Mouse (Mus musculus): Measurements from ENCODE around the gene Enthd1. TPM values are rescaled to one million over a fixed set of nuclear protein-coding genes. Genes with fewer than 3 reads are reported as not detected.
"Not testable (repeated sequence)": the region's sequence is repeated elsewhere in the genome, so short reads cannot be mapped to it uniquely, and the experiment has no call there.

Gene Enthd1
- polyA plus RNA-seq, 1 experiment from 2014 or later = not detected

DNA sequence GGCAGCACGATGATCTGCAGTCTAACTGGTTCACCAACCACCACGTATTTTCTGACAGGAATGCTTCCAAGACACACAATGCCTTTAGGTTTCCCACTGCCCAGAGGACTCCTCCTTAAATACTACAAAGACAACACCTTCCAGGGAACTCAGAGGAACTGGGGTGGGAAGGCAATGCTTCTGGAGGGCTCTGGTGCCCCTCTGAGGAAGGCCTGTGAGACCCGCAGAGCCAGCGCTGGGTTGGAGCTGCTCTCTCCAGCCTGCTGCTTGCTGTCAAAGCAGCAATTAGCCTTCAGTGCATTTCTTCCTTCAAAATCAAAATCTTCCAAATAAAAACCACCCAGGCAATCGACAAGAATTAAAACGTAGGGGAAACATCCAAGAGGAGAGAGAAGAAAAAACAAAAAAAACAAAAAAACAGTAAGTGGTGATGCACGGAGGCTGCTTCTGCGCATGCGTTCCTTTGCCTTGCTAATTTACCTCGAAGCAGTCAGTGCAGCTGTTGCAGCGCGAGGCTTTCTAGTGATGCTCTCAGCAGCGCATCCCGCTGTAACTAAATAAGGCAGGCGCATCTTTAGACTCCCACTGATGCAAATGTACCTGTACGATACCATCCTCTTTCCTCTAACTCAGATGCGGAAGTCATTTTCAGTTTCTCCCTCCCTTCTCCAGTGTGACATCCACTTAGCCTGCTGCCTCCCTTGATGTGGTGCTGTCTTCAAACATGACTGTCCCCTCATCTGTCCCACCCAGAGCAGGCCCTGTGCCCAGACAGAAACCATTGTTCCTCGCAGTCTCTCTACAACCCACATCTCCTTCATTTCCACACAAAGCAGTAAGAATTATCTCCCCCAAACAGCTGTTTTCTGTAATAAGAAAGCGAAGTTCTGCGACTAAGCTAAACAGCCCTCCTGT, 34.7 kb downstream of the Enthd1 start:
- H3K4me3 ChIP-seq (replicated peaks; ENCODE audit: low read length) = peak overlapping the region; percentile 23
- H3K27ac ChIP-seq (ENCODE audit: low read length) = peak overlapping the region; percentile 58; the same call in 1 of the 2 replicates
- H3K9me3 ChIP-seq (ENCODE audit: control insufficient read depth, low read length) = no peaks in the 10 kb centered on the region
- 37% methylated on average over 20 of the region's 20 CpGs for WGBS
- ATAC-seq = peak; percentile 52; the same call in 1 of the 2 replicates
- no peaks in the 10 kb centered on the region for H3K36me3 ChIP-seq (ENCODE audit: control insufficient read depth, insufficient read depth)
- H3K9ac ChIP-seq (replicated peaks; ENCODE audit: low read depth, low read length) = peak overlapping the region; percentile 37
- no peaks in the 10 kb centered on the region for H3K27me3 ChIP-seq (replicated peaks; ENCODE audit: control insufficient read depth, insufficient read depth, low read length)
- H3K4me1 ChIP-seq (replicated peaks; ENCODE audit: control insufficient read depth, insufficient read depth, low read length) = peaks cover 9% of the 10 kb centered on the region; the same call in 1 of the 2 replicates
- peak overlapping the region; percentile 37 for H3K4me2 ChIP-seq (ENCODE audit: low read length)

DNA sequence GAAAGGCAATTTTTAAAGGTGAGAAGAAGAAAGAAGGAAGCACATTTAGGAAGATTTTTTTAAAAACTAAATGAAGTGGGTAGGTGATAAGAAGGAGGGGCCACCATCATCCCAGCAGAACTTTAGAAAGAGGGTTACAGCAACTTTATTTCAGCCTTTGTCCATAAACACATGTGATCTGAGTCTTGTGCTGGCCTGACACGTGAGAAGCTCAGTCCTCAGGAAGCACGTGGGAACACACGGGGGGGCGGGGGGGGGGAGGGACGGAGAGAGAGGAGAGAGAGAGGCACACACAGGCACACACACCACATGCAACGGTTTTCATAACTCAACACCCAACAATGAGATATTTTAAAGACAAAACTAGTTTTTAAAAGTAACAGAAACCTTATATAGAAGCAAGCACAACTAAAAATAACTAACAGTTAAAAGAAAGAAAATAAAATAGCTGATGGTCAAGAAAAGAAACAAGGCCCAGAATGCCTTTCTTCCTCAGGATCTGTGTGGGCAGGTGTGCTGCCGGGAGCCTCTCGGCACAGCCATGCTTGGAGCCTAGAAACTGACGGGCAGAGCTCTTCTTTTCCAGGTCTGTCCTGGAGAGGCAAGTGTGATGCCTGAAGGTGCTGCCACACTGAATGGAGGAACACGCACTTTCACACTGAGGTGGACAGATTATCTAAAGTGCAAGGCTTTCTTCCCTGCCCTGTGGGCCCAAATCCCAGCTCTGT, 43.1 kb downstream of the Enthd1 start:
- no peaks in the 10 kb centered on the region for H3K27me3 ChIP-seq (replicated peaks; ENCODE audit: control insufficient read depth, insufficient read depth, low read length)

DNA sequence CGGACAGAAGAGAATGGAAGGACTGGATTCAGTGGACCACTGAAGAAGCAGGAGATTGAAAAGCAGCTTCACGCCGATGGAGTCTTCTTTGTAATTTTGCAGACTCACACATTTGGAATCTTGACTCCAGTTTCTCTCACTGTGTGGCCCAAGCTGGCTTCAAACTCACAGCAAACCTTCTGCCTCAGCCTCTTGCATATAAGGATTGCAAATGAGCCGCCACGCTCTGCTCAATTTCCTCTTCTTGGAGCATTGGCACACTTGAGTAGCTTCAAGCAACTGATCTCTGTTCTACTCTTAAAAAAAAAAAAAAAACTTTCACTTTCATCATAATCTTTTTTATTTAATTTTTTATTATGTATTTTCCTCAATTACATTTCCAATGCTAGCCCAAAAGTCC, 45.0 kb downstream of the Enthd1 start:
- no peaks in the 10 kb centered on the region for H3K9me3 ChIP-seq (ENCODE audit: control insufficient read depth, low read length)
- no peak overlapping the region for H3K4me3 ChIP-seq (replicated peaks; ENCODE audit: low read length)
- no peak for ATAC-seq
- H3K27me3 ChIP-seq (replicated peaks; ENCODE audit: control insufficient read depth, insufficient read depth, low read length) = no peaks in the 10 kb centered on the region
- 84% methylated on average over 5 of the region's 5 CpGs for WGBS
- no peak overlapping the region for H3K9ac ChIP-seq (replicated peaks; ENCODE audit: low read depth, low read length)
- H3K4me1 ChIP-seq (replicated peaks; ENCODE audit: control insufficient read depth, insufficient read depth, low read length) = peaks cover 6% of the 10 kb centered on the region
- H3K36me3 ChIP-seq (ENCODE audit: control insufficient read depth, insufficient read depth) = no peaks in the 10 kb centered on the region
- H3K27ac ChIP-seq (ENCODE audit: low read length) = no peak overlapping the region
- H3K4me2 ChIP-seq (ENCODE audit: low read length) = no peak overlapping the region

More for the DNA sequence above, 43.1 kb downstream of the Enthd1 start:
- no peak for ATAC-seq
- Histone ChIP-seq H3K9ac (replicated peaks; ENCODE audit: low read depth, low read length) (no peak overlapping the region), H3K27ac (ENCODE audit: low read length) (no peak overlapping the region), H3K9me3 (ENCODE audit: control insufficient read depth, low read length) (no peaks in the 10 kb centered on the region), H3K36me3 (ENCODE audit: control insufficient read depth, insufficient read depth) (no peaks in the 10 kb centered on the region), H3K4me2 (ENCODE audit: low read length) (no peak overlapping the region), H3K4me1 (replicated peaks; ENCODE audit: control insufficient read depth, insufficient read depth, low read length) (peaks cover 6% of the 10 kb centered on the region), H3K4me3 (replicated peaks; ENCODE audit: low read length) (no peak overlapping the region)
- WGBS = 49% methylated on average over 10 of the region's 10 CpGs

DNA sequence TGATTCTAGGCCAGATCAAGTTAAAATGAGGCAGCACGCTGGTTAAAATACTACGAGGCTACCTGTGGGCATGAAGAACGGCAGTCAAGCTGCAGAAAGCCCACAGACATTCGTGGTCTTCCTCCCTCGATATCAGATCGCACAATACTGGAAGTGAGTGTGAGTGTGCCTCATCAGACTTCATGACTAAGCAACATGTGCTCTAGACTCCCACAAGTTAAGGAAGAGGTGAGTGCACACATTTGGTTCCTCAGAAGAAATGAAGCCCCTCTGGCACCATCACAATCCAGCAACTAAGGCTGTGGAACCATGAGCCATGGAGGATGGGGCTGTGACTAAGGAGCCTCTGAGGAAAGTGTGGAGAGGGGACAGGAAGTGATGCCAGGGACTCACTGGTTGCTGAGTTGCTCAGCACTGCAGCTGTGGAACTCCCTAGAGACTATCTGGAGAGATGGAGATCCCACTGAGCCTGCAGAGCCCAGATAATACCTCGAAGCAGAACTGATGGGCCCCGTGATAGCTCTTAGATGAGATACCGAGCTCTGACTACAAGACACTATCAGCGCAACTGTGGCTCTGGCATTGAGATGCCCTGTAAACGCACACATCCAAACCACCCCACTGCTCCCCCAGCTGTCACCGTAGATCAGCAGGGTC, 46.3 kb downstream of the Enthd1 start:
- Histone ChIP-seq H3K27me3 (replicated peaks; ENCODE audit: control insufficient read depth, insufficient read depth, low read length) (no peaks in the 10 kb centered on the region), H3K9me3 (ENCODE audit: control insufficient read depth, low read length) (no peaks in the 10 kb centered on the region), H3K4me2 (ENCODE audit: low read length) (no peak overlapping the region), H3K9ac (replicated peaks; ENCODE audit: low read depth, low read length) (no peak overlapping the region), H3K27ac (ENCODE audit: low read length) (peak overlapping the region; percentile 61), H3K4me1 (replicated peaks; ENCODE audit: control insufficient read depth, insufficient read depth, low read length) (peaks cover 6% of the 10 kb centered on the region), H3K4me3 (replicated peaks; ENCODE audit: low read length) (no peak overlapping the region), H3K36me3 (ENCODE audit: control insufficient read depth, insufficient read depth) (no peaks in the 10 kb centered on the region)
- WGBS = 89% methylated on average over 12 of the region's 12 CpGs
- no peak for ATAC-seq

GRCm38 (mm10) chr15:80517996-80518395, 47.0 kb downstream of the Enthd1 start:
- peak overlapping the region; percentile 17 for H3K4me2 ChIP-seq (ENCODE audit: low read length)
- no peaks in the 10 kb centered on the region for H3K36me3 ChIP-seq (ENCODE audit: control insufficient read depth, insufficient read depth)
- ATAC-seq = peak; percentile 66
- H3K27ac ChIP-seq (ENCODE audit: low read length) = peak overlapping the region; percentile 61
- H3K9ac ChIP-seq (replicated peaks; ENCODE audit: low read depth, low read length) = 0 out of 2 replicates have a peak overlapping the region, but pooled peaks have one; percentile 10
- H3K4me1 ChIP-seq (replicated peaks; ENCODE audit: control insufficient read depth, insufficient read depth, low read length) = peaks cover 6% of the 10 kb centered on the region
- H3K4me3 ChIP-seq (replicated peaks; ENCODE audit: low read length) = no peak overlapping the region
- 39% methylated on average over 9 of the region's 9 CpGs for WGBS
- no peaks in the 10 kb centered on the region for H3K27me3 ChIP-seq (replicated peaks; ENCODE audit: control insufficient read depth, insufficient read depth, low read length)
- no peaks in the 10 kb centered on the region for H3K9me3 ChIP-seq (ENCODE audit: control insufficient read depth, low read length)

DNA sequence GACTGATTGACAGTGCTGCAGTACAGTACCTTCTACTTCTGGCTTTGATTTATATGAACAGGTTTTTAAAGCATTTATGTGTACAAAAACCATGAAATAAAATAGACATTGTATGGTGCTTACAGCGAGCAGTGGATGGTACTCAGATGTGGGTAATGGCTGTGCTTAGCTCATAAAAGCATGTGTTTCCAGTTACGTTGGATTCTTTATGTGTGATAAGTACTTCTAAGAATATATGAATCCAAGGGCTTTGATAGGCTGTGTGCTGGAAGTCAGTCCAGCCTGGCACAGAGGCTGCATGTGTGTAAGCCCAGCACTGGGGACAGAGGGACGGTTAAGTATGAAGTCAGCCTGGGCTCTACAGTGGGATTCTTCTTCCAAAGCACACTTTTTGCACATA, 48.4 kb downstream of the Enthd1 start:
- no peak for ATAC-seq
- no peak overlapping the region for H3K27ac ChIP-seq (ENCODE audit: low read length)
- no peaks in the 10 kb centered on the region for H3K27me3 ChIP-seq (replicated peaks; ENCODE audit: control insufficient read depth, insufficient read depth, low read length)
- no peak overlapping the region for H3K4me2 ChIP-seq (ENCODE audit: low read length)
- H3K4me1 ChIP-seq (replicated peaks; ENCODE audit: control insufficient read depth, insufficient read depth, low read length) = peaks cover 6% of the 10 kb centered on the region
- H3K9me3 ChIP-seq (ENCODE audit: control insufficient read depth, low read length) = no peaks in the 10 kb centered on the region
- H3K4me3 ChIP-seq (replicated peaks; ENCODE audit: low read length) = no peak overlapping the region
- 78% methylated on average over 3 of the region's 3 CpGs for WGBS
- no peak overlapping the region for H3K9ac ChIP-seq (replicated peaks; ENCODE audit: low read depth, low read length)
- H3K36me3 ChIP-seq (ENCODE audit: control insufficient read depth, insufficient read depth) = no peaks in the 10 kb centered on the region

DNA sequence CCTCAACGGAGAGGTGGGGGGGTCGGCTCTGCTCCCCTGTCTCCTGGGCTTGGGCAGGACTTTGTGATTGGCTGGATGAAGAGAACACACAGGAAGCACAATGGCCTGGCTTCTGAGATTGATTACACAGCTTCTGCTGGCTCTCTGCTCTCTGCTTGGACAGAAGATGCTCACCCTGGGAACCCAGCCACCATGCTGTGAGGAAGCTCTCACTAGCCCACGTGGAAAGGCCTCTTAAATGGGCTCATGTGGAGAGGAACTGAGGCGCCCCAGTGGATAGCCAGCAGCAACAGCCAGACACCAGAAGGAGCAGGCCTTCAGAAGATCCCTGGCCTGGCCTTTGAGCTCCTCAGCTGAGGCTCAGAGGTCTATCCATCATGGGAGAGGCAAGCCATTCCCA, 59.9 kb downstream of the Enthd1 start:
- Histone ChIP-seq H3K36me3 (ENCODE audit: control insufficient read depth, insufficient read depth) (no peaks in the 10 kb centered on the region), H3K4me3 (replicated peaks; ENCODE audit: low read length) (no peak overlapping the region)
- 8% methylated on average over 4 of the region's 4 CpGs for WGBS

GRCm38 (mm10) chr15:80503155-80503554, 61.8 kb downstream of the Enthd1 start:
- not testable (repeated sequence) for H3K4me1 ChIP-seq (replicated peaks; ENCODE audit: control insufficient read depth, insufficient read depth, low read length); H3K9me3 ChIP-seq (ENCODE audit: control insufficient read depth, low read length); H3K27me3 ChIP-seq (replicated peaks; ENCODE audit: control insufficient read depth, insufficient read depth, low read length); ATAC-seq; H3K9ac ChIP-seq (replicated peaks; ENCODE audit: low read depth, low read length); H3K4me3 ChIP-seq (replicated peaks; ENCODE audit: low read length); H3K27ac ChIP-seq (ENCODE audit: low read length); H3K4me2 ChIP-seq (ENCODE audit: low read length); H3K36me3 ChIP-seq (ENCODE audit: control insufficient read depth, insufficient read depth)
- WGBS = 95% methylated on average over 4 of the region's 4 CpGs

More for the DNA sequence above, 59.9 kb downstream of the Enthd1 start:
- H3K27ac ChIP-seq (ENCODE audit: low read length) = no peak overlapping the region
- no peaks in the 10 kb centered on the region for H3K9me3 ChIP-seq (ENCODE audit: control insufficient read depth, low read length)
- no peak overlapping the region for H3K4me2 ChIP-seq (ENCODE audit: low read length)
- H3K9ac ChIP-seq (replicated peaks; ENCODE audit: low read depth, low read length) = no peak overlapping the region
- H3K27me3 ChIP-seq (replicated peaks; ENCODE audit: control insufficient read depth, insufficient read depth, low read length) = no peaks in the 10 kb centered on the region
- ATAC-seq = no peak
- H3K4me1 ChIP-seq (replicated peaks; ENCODE audit: control insufficient read depth, insufficient read depth, low read length) = no peaks in the 10 kb centered on the region

- Histone ChIP-seq H3K27me3 (replicated peaks; ENCODE audit: control insufficient read depth, insufficient read depth, low read length) (no peaks in the 10 kb centered on the region), H3K9me3 (ENCODE audit: control insufficient read depth, low read length) (no peaks in the 10 kb centered on the region), H3K9ac (replicated peaks; ENCODE audit: low read depth, low read length) (no peak overlapping the region), H3K36me3 (ENCODE audit: control insufficient read depth, insufficient read depth) (no peaks in the 10 kb centered on the region), H3K27ac (ENCODE audit: low read length) (no peak overlapping the region), H3K4me2 (ENCODE audit: low read length) (no peak overlapping the region), H3K4me3 (replicated peaks; ENCODE audit: low read length) (no peak overlapping the region), H3K4me1 (replicated peaks; ENCODE audit: control insufficient read depth, insufficient read depth, low read length) (no peaks in the 10 kb centered on the region)
- WGBS = 96% methylated on average over 2 of the region's 2 CpGs
- no peak for ATAC-seq
Measured at GRCm38 (mm10) chr15:80502741-80503140, 62.2 kb downstream of the Enthd1 start.

All from forebrain, embryonic 16.5 days (tissue).